Mouse (Mus musculus) heart, adult 9 months (tissue): ENCODE measurements around the gene Vmn2r26.
"Not testable (repeated sequence)": the region's sequence is repeated elsewhere in the genome, so short reads cannot be mapped to it uniquely, and the experiment has no call there.

ENCODE experiments used
- DNase-seq, 2 experiments: peaks; one replicate each; pipeline ENCODE4 v3.0.0; 2022; ENCODE audit warnings: low spot score in 2 of 2

Vmn2r26 gene

GRCm38 (mm10) chr6:124024268-124024667 lies at the start of gene Vmn2r26:
Gene Vmn2r26, plus strand, starts transcription at chr6:124024568.
- not testable (repeated sequence) for DNase-seq

- DNase-seq, result no peak
Measured at GRCm38 (mm10) chr6:124020841-124021240, 3.5 kb upstream of the Vmn2r26 start.

GRCm38 (mm10) chr6:124048388-124048787 lies 24.0 kb downstream of the Vmn2r26 start:
- no peak for DNase-seq

- not testable (repeated sequence) for DNase-seq
Measured at GRCm38 (mm10) chr6:124053611-124054010, 29.2 kb downstream of the Vmn2r26 start.

GRCm38 (mm10) chr6:124102334-124102733 lies 78.0 kb downstream of the Vmn2r26 start:
- DNase-seq, result no peak
